Mouse (Mus musculus): ENCODE results near the gene Tkt.

The Tkt gene

DNA sequence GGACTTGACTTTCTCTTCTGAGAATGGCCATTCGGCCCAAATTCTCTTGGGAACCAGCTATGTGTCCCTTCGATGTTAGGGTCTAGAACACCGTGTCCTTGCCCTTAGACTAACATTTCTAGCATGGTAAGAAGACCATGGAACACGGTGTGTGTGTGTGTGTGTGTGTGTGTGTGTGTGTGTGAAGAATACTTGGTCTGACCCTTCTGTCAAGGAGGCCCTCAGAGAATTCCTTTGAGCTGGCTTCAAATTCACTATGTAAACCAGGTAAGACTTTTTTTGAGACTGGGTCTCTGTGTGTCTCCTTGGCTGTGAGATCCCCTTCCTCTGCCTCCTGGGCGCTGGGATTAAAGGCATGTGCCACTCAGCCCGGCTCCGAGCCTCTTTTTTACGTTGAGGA, 74.4 kb downstream of the Tkt start:
- DNase-seq, result no peak
